Mouse (Mus musculus) adipocyte (in vitro differentiated cells): Measurements from ENCODE around the gene Tmem39a.

ENCODE experiments used
- DNase-seq: peaks from one replicate; pipeline ENCODE4 v3.0.0-alpha.2; 2016; ENCODE audit warnings: low spot score

The Tmem39a gene

GRCm38 (mm10) chr16:38591506-38591905, 33.0 kb downstream of the Tmem39a start:
- DNase-seq = no peak

- DNase-seq = no peak
These were observed 33.7 kb downstream of the Tmem39a start for GRCm38 (mm10) chr16:38592026-38592678.

- no peak for DNase-seq
These were observed 34.4 kb downstream of the Tmem39a start for GRCm38 (mm10) chr16:38592946-38593345.

DNA sequence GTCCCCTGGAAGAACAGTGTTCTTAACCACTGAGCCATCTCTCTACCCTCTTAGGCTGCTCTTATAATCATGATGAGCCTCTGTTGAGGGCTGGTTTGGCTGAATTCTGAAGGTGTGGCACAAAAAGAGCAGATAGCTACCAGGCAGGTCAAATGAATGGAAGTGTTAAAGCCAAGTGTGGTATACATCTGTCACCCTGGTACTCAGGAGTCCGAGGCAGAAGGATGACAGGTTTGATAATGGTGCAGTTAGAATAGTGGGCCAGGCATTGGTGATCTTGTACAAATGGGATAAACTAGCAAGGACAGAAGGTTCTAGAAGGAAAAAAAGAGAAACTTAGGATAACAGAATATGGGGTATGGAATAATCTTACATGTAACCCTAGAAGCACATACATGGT, 35.9 kb downstream of the Tmem39a start:
- DNase-seq = no peak

DNA sequence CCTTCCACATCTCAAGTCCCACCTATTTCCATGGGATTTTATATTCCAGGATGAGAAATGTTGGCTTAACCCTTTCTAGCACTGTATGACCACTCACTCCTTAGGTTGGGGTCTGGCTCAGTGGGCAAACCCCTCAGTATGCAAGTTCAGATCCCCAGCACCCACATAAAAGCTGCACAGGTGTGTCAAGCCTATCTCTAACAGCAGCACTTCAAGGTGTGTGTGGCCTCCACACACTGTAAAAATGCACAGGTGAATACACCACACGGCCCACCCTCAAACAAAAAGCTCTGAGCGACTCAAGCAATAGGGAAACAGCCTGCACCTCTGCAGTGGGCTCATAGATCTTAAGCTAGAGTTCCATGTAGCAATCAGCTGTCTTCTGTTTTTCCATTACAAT, 37.6 kb downstream of the Tmem39a start:
- DNase-seq = no peak

GRCm38 (mm10) chr16:38596651-38597050, 38.2 kb downstream of the Tmem39a start:
- DNase-seq = no peak

DNA sequence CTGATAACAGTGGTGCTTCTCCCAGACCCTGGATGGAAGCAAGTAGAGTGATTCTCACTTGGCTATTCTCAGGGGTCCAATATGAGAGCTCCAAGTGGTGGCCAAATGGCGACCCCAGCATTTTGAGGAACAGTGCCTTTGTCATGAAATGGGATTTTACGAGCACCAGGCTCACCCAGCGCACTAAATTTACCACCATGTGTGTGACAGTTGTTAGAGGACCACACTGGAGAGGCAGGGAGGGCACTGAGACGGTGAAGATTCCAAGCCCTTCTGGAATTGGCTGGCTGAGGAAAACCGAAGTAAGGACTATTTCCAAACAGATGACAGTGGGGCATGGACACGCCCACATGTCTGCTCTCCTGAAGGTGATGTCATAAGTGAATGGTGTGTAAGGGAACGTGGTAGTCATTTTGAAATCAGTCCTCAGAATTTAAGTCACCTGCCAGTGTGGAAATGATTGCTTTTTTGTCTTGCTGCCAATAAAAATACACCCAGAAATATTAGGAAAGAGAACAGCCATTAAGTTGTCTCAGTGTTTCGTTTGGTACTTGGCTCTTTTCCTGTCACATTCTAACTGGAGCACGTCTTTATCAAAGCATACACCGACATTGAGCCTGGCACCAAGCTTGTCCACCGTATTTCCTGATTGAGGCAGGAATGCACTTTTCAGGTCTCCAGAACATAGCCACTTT, 40.6 kb downstream of the Tmem39a start:
- DNase-seq = peak; percentile 75

GRCm38 (mm10) chr16:38602989-38603804, 44.7 kb downstream of the Tmem39a start:
- no peak for DNase-seq

DNA sequence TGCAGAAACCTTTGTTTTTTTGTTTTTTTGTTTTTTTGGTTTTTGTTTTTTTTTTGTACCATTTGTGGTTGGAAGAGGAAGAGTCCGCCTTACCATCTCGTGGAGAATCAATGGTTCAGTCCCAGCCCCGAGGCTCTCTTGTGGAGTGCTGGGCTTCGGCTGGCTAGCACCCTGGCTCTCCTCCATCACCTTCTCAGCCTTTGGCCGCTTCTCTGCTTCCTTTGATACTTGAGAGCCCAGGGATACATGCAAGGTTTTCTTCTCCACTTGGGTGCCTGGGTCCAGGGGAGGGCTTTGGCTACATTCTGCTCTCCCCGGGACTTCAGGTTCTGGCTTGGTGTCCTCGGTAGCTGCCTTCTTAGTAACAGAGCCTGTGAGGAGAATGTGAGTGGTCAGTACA, 48.0 kb downstream of the Tmem39a start:
- no peak for DNase-seq

GRCm38 (mm10) chr16:38608687-38609086, 50.2 kb downstream of the Tmem39a start:
- DNase-seq = no peak

DNA sequence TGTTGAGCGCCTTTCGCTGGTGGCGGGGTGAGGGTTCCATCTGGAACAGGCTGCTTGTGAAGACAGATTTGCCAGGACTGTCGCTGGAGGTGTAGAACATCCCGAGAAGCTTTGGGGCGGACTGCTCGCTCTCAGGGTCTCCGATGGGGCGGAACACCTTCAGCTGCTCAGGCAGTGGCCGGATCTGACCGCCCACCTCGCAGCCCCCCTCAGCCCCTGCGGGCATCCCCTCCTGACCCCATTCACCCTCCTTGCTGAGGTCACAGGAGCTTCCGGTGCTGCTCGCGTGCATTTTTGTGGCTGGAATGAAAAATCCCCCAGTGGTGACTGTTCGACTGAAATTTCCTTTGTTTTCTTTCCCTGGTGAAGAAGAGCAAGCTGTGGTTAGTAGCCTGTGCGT, 50.6 kb downstream of the Tmem39a start:
- DNase-seq = no peak

DNA sequence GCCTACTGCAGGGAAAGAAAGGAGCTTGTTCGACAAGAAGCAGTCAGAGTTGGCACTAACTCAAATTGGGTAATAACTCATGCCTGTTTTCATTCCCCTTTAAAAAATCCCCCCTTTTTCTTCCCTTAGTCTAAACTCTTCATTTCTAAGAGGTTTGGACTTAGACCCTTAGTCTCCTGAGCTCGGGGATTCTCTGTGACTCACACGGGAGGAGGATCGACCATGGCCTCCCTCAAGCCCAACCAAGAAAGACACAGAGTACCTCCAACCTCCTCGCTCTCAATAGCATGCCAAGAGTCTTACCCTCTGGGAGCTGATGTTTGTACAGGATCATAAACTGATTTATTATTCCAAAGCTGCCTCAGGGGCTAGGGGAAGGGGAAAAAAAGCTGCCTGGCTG, 54.1 kb downstream of the Tmem39a start:
- DNase-seq = peak; percentile 80

- no peak for DNase-seq
These were observed 55.1 kb downstream of the Tmem39a start for GRCm38 (mm10) chr16:38613646-38614045.

- DNase-seq = no peak
These were observed 59.5 kb downstream of the Tmem39a start for GRCm38 (mm10) chr16:38617977-38618376.

- peak; percentile 62 for DNase-seq
These were observed 60.6 kb downstream of the Tmem39a start for GRCm38 (mm10) chr16:38619054-38619453.

GRCm38 (mm10) chr16:38620696-38621450, 62.4 kb downstream of the Tmem39a start:
- peak; percentile 72 for DNase-seq

- DNase-seq = peak; percentile 33
These were observed 63.8 kb downstream of the Tmem39a start for GRCm38 (mm10) chr16:38622283-38622682.

- DNase-seq = no peak
These were observed 65.8 kb downstream of the Tmem39a start for GRCm38 (mm10) chr16:38624303-38624702.

GRCm38 (mm10) chr16:38625411-38625810, 66.9 kb downstream of the Tmem39a start:
- DNase-seq = no peak

DNA sequence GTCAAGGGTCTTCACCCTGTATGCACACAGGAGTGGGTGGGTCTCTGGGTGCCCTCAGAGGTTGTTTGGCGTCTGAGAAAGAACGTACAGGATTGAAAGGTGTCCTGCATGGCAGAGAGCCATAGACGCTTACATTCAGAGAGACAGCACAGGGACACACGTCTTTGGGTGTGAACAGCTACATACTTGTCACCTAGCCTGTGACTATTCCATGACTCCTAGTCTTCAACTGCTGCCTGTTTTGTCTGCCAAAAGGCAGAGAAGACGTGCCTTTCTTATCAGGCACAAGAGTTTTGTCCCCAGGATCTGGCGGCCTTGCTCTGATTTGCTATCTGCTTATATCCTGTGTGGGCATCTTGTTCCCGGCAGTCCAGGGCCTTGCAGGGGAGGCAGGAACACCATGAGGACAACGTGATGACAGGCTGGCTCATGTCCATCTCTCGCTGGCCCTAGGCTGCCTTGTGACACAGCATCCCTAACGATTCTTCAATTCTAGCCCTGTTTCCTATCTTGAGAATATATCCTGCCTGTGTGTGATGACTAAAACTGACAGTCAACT, 67.4 kb downstream of the Tmem39a start:
- no peak for DNase-seq

- peak; percentile 56 for DNase-seq
These were observed 73.6 kb downstream of the Tmem39a start for GRCm38 (mm10) chr16:38632147-38632546.
